Mouse (Mus musculus) liver, adult 2 months (tissue): ENCODE results near the gene Sp3. TPM values are rescaled to one million over a fixed set of nuclear protein-coding genes. Genes with fewer than 3 reads are reported as not detected.
A peak's percentile ranks its signal among the peaks of the same experiment; 100 is the strongest.
"Not testable (repeated sequence)": the region's sequence is repeated elsewhere in the genome, so short reads cannot be mapped to it uniquely, and the experiment has no call there.

Source experiments
- DNase-seq: peaks from one replicate; pipeline ENCODE4 v3.0.0-alpha.2; 2011; ENCODE audit warnings: low read depth, low spot score; ENCODE audit errors: extremely low read depth
- H3K27ac ChIP-seq: fragments of 200-500 bp; replicated peaks from 2 replicates; pipeline ENCODE4 v1.5.1; 2012; ENCODE audit warnings: low read depth, mild to moderate bottlenecking, control low read depth, inconsistent platforms, low read length; ENCODE audit not compliant: insufficient read depth
- H3K27me3 ChIP-seq: fragments of 200-500 bp; 2 replicates; pipeline ENCODE4 v1.6.1; 2012; ENCODE audit warnings: mild to moderate bottlenecking, moderate library complexity, low read length, inconsistent platforms; ENCODE audit not compliant: control insufficient read depth, insufficient read depth
- H3K36me3 ChIP-seq: fragments of 200-500 bp; 2 replicates; pipeline ENCODE4 v1.6.1; 2012; ENCODE audit warnings: low read length, inconsistent platforms; ENCODE audit not compliant: control insufficient read depth, insufficient read depth
- H3K4me1 ChIP-seq: fragments of 200-500 bp; 2 replicates; pipeline ENCODE4 v1.6.1; 2011; ENCODE audit warnings: low read length; ENCODE audit not compliant: control insufficient read depth, insufficient read depth
- H3K4me3 ChIP-seq: fragments of 200-500 bp; 2 replicates; pipeline ENCODE4 v1.5.1; 2011; ENCODE audit warnings: low read depth, mild to moderate bottlenecking, control low read depth, low read length, moderate library complexity; ENCODE audit not compliant: insufficient read depth
- H3K79me2 ChIP-seq: fragments of 200-500 bp; 2 replicates; pipeline ENCODE4 v1.6.1; 2012; ENCODE audit warnings: inconsistent platforms, mild to moderate bottlenecking, low read length, moderate library complexity; ENCODE audit not compliant: control insufficient read depth, insufficient read depth
- H3K9ac ChIP-seq: fragments of 200-500 bp; 2 replicates; pipeline ENCODE4 v1.6.1; 2012; ENCODE audit warnings: low read depth, mild to moderate bottlenecking, control low read depth, inconsistent platforms, low read length
- CTCF ChIP-seq: fragments of 200-500 bp; IDR thresholded peaks from 2 replicates; pipeline ENCODE4 v1.5.1; 2011; ENCODE audit warnings: low read depth, low read length, control low read depth
- POLR2A ChIP-seq: fragments of 200-500 bp; IDR thresholded peaks from 2 replicates; pipeline ENCODE4 v1.6.1; 2011; ENCODE audit warnings: low read length, control low read depth; ENCODE audit not compliant: insufficient read depth; ENCODE audit errors: extremely low read depth
- WGBS: fragments of 180-500 bp; shearing (Covaris S2); methylation state at CpG from one replicate; pipeline ENCODE4 v1.1.7; 2018; 5-methylcytosine and 5-hydroxymethylcytosine counted together
- polyA plus RNA-seq: library from polyadenylated mRNA; depleted of rRNA; stranded (reverse); fragments of >200 nt; gene quantifications from 2 replicates; pipeline ENCODE4 v1.2.3, GENCODE M21; 2012
- total RNA-seq: library from RNA; depleted of rRNA; stranded (reverse); fragments of >200 nt; gene quantifications from 2 replicates; pipeline ENCODE4 v1.2.3, GENCODE M21; 2014

Gene Sp3
- total and polyA plus RNA-seq, 2 experiments = 9.0 to 55.1 TPM

- H3K27me3 ChIP-seq = no peaks in the 10 kb centered on the region
- no peaks in the 10 kb centered on the region for H3K79me2 ChIP-seq
- H3K4me3 ChIP-seq = no peak overlapping the region
- H3K27ac ChIP-seq = no peak overlapping the region
- no peak overlapping the region for H3K9ac ChIP-seq
- TF ChIP-seq POLR2A (no peak), CTCF (no peak)
- no peak for DNase-seq
- H3K4me1 ChIP-seq = no peaks in the 10 kb centered on the region; the same call in 1 of the 2 replicates
- H3K36me3 ChIP-seq = no peaks in the 10 kb centered on the region
- 99% methylated on average over 4 of the region's 4 CpGs for WGBS
These were observed 17.3 kb upstream of the Sp3 start for GRCm38 (mm10) chr2:72997586-72997985.

GRCm38 (mm10) chr2:72996808-72997378, 16.6 kb upstream of the Sp3 start:
- 45% methylated on average over 9 of the region's 9 CpGs for WGBS
- Histone ChIP-seq H3K27me3 (no peaks in the 10 kb centered on the region), H3K4me1 (no peaks in the 10 kb centered on the region; the same call in 1 of the 2 replicates), H3K9ac (no peak overlapping the region), H3K36me3 (no peaks in the 10 kb centered on the region), H3K79me2 (no peaks in the 10 kb centered on the region), H3K4me3 (no peak overlapping the region), H3K27ac (no peak overlapping the region)
- TF ChIP-seq POLR2A = no peak
- TF ChIP-seq CTCF = no peak; the same call in 1 of the 2 replicates
- DNase-seq = peak; percentile 77

GRCm38 (mm10) chr2:72995346-72996097, 15.3 kb upstream of the Sp3 start:
- no peak for DNase-seq
- no peaks in the 10 kb centered on the region; the same call in 1 of the 2 replicates for H3K4me1 ChIP-seq
- no peak overlapping the region for H3K4me3 ChIP-seq
- no peak overlapping the region for H3K9ac ChIP-seq
- H3K36me3 ChIP-seq = no peaks in the 10 kb centered on the region
- no peak overlapping the region for H3K27ac ChIP-seq
- no peaks in the 10 kb centered on the region for H3K79me2 ChIP-seq
- H3K27me3 ChIP-seq = no peaks in the 10 kb centered on the region
- whole genome bisulfite sequencing = 64% methylated on average over 9 of the region's 9 CpGs
- TF ChIP-seq POLR2A (no peak), CTCF (no peak)

GRCm38 (mm10) chr2:72994165-72994564, 13.9 kb upstream of the Sp3 start:
- H3K4me3 ChIP-seq = no peak overlapping the region
- no peaks in the 10 kb centered on the region for H3K79me2 ChIP-seq
- no peak overlapping the region for H3K9ac ChIP-seq
- no peaks in the 10 kb centered on the region; the same call in 1 of the 2 replicates for H3K4me1 ChIP-seq
- no peak for DNase-seq
- no peak overlapping the region for H3K27ac ChIP-seq
- TF ChIP-seq CTCF (no peak), POLR2A (no peak)
- H3K36me3 ChIP-seq = no peaks in the 10 kb centered on the region
- no peaks in the 10 kb centered on the region for H3K27me3 ChIP-seq
- WGBS = 60% methylated on average over 2 of the region's 2 CpGs

- H3K36me3 ChIP-seq = no peaks in the 10 kb centered on the region
- no peak overlapping the region for H3K9ac ChIP-seq
- no peak overlapping the region for H3K4me3 ChIP-seq
- no peak for TF ChIP-seq POLR2A
- TF ChIP-seq CTCF = no peak
- no peak for DNase-seq
- 96% methylated on average over 17 of the region's 17 CpGs for whole genome bisulfite sequencing
- H3K4me1 ChIP-seq = no peaks in the 10 kb centered on the region
- no peaks in the 10 kb centered on the region for H3K79me2 ChIP-seq
- no peaks in the 10 kb centered on the region for H3K27me3 ChIP-seq
- H3K27ac ChIP-seq = no peak overlapping the region
These were observed 12.3 kb upstream of the Sp3 start for GRCm38 (mm10) chr2:72992497-72992896.

- H3K27ac ChIP-seq, H3K4me1 ChIP-seq, DNase-seq, H3K36me3 ChIP-seq, H3K4me3 ChIP-seq, H3K27me3 ChIP-seq, H3K79me2 ChIP-seq, H3K9ac ChIP-seq: not testable (repeated sequence)
- WGBS = 90% methylated on average over 9 of the region's 9 CpGs
These were observed 8.7 kb upstream of the Sp3 start for GRCm38 (mm10) chr2:72988945-72989344.
